Mouse (Mus musculus) C2C12 (cell line): Measurements from ENCODE around the gene Nat8f5. TPM values are rescaled to one million over a fixed set of nuclear protein-coding genes. Genes with fewer than 3 reads are reported as not detected.
"Not testable (repeated sequence)": the region's sequence is repeated elsewhere in the genome, so short reads cannot be mapped to it uniquely, and the experiment has no call there.

Source experiments
- H3K27me3 ChIP-seq: one replicate; pipeline ENCODE4 v1.6.1; 2011; ENCODE audit not compliant: control insufficient read depth, insufficient read depth, insufficient read length
- H3K36me3 ChIP-seq: one replicate; pipeline ENCODE4 v1.6.1; 2011; ENCODE audit not compliant: control insufficient read depth, insufficient read depth
- H3K4me3 ChIP-seq: one replicate; pipeline ENCODE4 v1.5.1; 2011; ENCODE audit warnings: mild to moderate bottlenecking, control low read depth; ENCODE audit not compliant: poor library complexity, insufficient read depth, severe bottlenecking
- H3K79me2 ChIP-seq: one replicate; pipeline ENCODE4 v1.6.1; 2011; ENCODE audit not compliant: control insufficient read depth, insufficient read depth
- H3K79me3 ChIP-seq: one replicate; pipeline ENCODE4 v1.6.1; 2011; ENCODE audit warnings: low read depth, control low read depth
- H3ac ChIP-seq: one replicate; pipeline ENCODE3; 2011; ENCODE audit warnings: low read depth; ENCODE audit not compliant: control insufficient read depth, insufficient read length
- CEBPB ChIP-seq: IDR thresholded peaks from one replicate; pipeline ENCODE4 v1.6.1; 2011; ENCODE audit warnings: low read depth, mild to moderate bottlenecking, control low read depth, moderate library complexity
- CTCF ChIP-seq: IDR thresholded peaks from one replicate; pipeline ENCODE4 v1.5.1; 2011; ENCODE audit not compliant: control insufficient read depth, insufficient read depth, insufficient read length
- FOSL1 ChIP-seq: IDR thresholded peaks from one replicate; pipeline ENCODE4 v1.8.0; 2011; ENCODE audit warnings: mild to moderate bottlenecking, low read length; ENCODE audit not compliant: poor library complexity, insufficient read depth, severe bottlenecking
- MAX ChIP-seq: IDR thresholded peaks from one replicate; pipeline ENCODE4 v1.6.1; 2011; ENCODE audit warnings: mild to moderate bottlenecking, control low read depth
- MYOD1 ChIP-seq: IDR thresholded peaks from one replicate; pipeline ENCODE4 v1.6.1; 2011; ENCODE audit warnings: low read depth; ENCODE audit not compliant: control insufficient read depth, insufficient read length
- MYOG ChIP-seq: IDR thresholded peaks from one replicate; pipeline ENCODE4 v1.6.1; 2011; ENCODE audit not compliant: control insufficient read depth, insufficient read length; ENCODE audit errors: extremely low read depth
- USF1 ChIP-seq: IDR thresholded peaks from one replicate; pipeline ENCODE4 v1.6.1; 2011; ENCODE audit warnings: low read depth, mild to moderate bottlenecking, control low read depth, moderate library complexity
- polyA plus RNA-seq: library from polyadenylated mRNA; unstranded; fragments of >200 nt; fragmentation: generic; extraction: Trizol; gene quantifications from one replicate; pipeline ENCODE4 v1.2.1, GENCODE M21; 2012; ENCODE audit warnings: missing spikeins

Gene Nat8f5
- polyA plus RNA-seq, 1 experiment, result not detected

- no peaks in the 10 kb centered on the region for H3K79me2 ChIP-seq
- no peak overlapping the region for H3K4me3 ChIP-seq
- no peak overlapping the region for H3ac ChIP-seq
- no peaks in the 10 kb centered on the region for H3K79me3 ChIP-seq
- no peaks in the 10 kb centered on the region for H3K36me3 ChIP-seq
- H3K27me3 ChIP-seq, result peaks cover 24% of the 10 kb centered on the region
- no peak for TF ChIP-seq MYOG
- TF ChIP-seq MYOD1, result no peak
- no peak for TF ChIP-seq MAX
- no peak for TF ChIP-seq FOSL1
Measured at GRCm38 (mm10) chr6:85851062-85851773, 30.4 kb upstream of the Nat8f5 start.

GRCm38 (mm10) chr6:85849240-85849639 lies 28.5 kb upstream of the Nat8f5 start:
- Histone ChIP-seq H3ac (no peak overlapping the region), H3K36me3 (no peaks in the 10 kb centered on the region), H3K79me2 (no peaks in the 10 kb centered on the region), H3K4me3 (no peak overlapping the region), H3K79me3 (no peaks in the 10 kb centered on the region), H3K27me3 (peaks cover 22% of the 10 kb centered on the region)
- no peak for TF ChIP-seq MAX
- TF ChIP-seq CTCF, result no peak
- no peak for TF ChIP-seq MYOD1
- TF ChIP-seq CEBPB, result no peak
- no peak for TF ChIP-seq FOSL1

- H3K79me2 ChIP-seq, result no peaks in the 10 kb centered on the region
Measured at GRCm38 (mm10) chr6:85848140-85848539, 27.4 kb upstream of the Nat8f5 start.

GRCm38 (mm10) chr6:85846921-85847320 lies 26.1 kb upstream of the Nat8f5 start:
- H3K4me3 ChIP-seq, result no peak overlapping the region
- no peaks in the 10 kb centered on the region for H3K79me2 ChIP-seq
- H3ac ChIP-seq, result no peak overlapping the region
- H3K79me3 ChIP-seq, result no peaks in the 10 kb centered on the region
- TF ChIP-seq MAX (no peak), CEBPB (no peak)
- peaks cover 22% of the 10 kb centered on the region for H3K27me3 ChIP-seq
- no peaks in the 10 kb centered on the region for H3K36me3 ChIP-seq

More at GRCm38 (mm10) chr6:85848140-85848539, 27.4 kb upstream of the Nat8f5 start:
- Histone ChIP-seq H3K36me3 (no peaks in the 10 kb centered on the region), H3ac (no peak overlapping the region), H3K27me3 (peaks cover 22% of the 10 kb centered on the region), H3K79me3 (no peaks in the 10 kb centered on the region), H3K4me3 (no peak overlapping the region)
- TF ChIP-seq MYOG, result no peak
- TF ChIP-seq CTCF, result no peak
- TF ChIP-seq USF1, result no peak
- TF ChIP-seq CEBPB, result no peak
- TF ChIP-seq MAX, result no peak
- no peak for TF ChIP-seq MYOD1
- no peak for TF ChIP-seq FOSL1

GRCm38 (mm10) chr6:85843677-85844458 lies 23.1 kb upstream of the Nat8f5 start:
- H3K4me3 ChIP-seq, H3ac ChIP-seq, H3K79me2 ChIP-seq, H3K79me3 ChIP-seq, H3K27me3 ChIP-seq, H3K36me3 ChIP-seq: not testable (repeated sequence)

GRCm38 (mm10) chr6:85839982-85840381 lies 19.2 kb upstream of the Nat8f5 start:
- no peaks in the 10 kb centered on the region for H3K27me3 ChIP-seq
- H3K36me3 ChIP-seq, result no peaks in the 10 kb centered on the region
- no peak overlapping the region for H3ac ChIP-seq
- no peaks in the 10 kb centered on the region for H3K79me3 ChIP-seq
- no peak for TF ChIP-seq USF1
- no peak for TF ChIP-seq FOSL1
- TF ChIP-seq CTCF, result no peak
- TF ChIP-seq MYOG, result no peak
- no peak for TF ChIP-seq MYOD1
- no peak for TF ChIP-seq MAX
- TF ChIP-seq CEBPB, result no peak
- no peaks in the 10 kb centered on the region for H3K79me2 ChIP-seq
- no peak overlapping the region for H3K4me3 ChIP-seq
